Mouse (Mus musculus) T-cell, adult 2 months (primary cell): ENCODE results near the gene Cnnm3.

Experiments
- DNase-seq: peaks from one replicate; pipeline ENCODE4 v3.0.0; 2022; ENCODE audit warnings: low spot score

Cnnm3 gene

GRCm38 (mm10) chr1:36511289-36512021 is at the start of gene Cnnm3:
Cnnm3 (plus strand) TSS chr1:36511867.
- DNase-seq: peak; percentile 98

- DNase-seq: no peak
Observed at GRCm38 (mm10) chr1:36465641-36466160, 46.0 kb upstream of the Cnnm3 start.

GRCm38 (mm10) chr1:36467446-36467845 is 44.2 kb upstream of the Cnnm3 start:
- DNase-seq: no peak

GRCm38 (mm10) chr1:36469811-36470444 is 41.7 kb upstream of the Cnnm3 start:
- no peak for DNase-seq

- DNase-seq: peak; percentile 79
Observed at GRCm38 (mm10) chr1:36471181-36472105, 40.2 kb upstream of the Cnnm3 start, which contains the start of gene Cnnm4. Cnnm4 (plus strand) TSS chr1:36471620.

GRCm38 (mm10) chr1:36472106-36472440 is 39.6 kb upstream of the Cnnm3 start:
- peak; percentile 20 for DNase-seq

- DNase-seq: no peak
Observed at GRCm38 (mm10) chr1:36473211-36473780, 38.4 kb upstream of the Cnnm3 start.

- DNase-seq: no peak
Observed at GRCm38 (mm10) chr1:36474646-36475045, 37.0 kb upstream of the Cnnm3 start.

GRCm38 (mm10) chr1:36475480-36476110 is 36.1 kb upstream of the Cnnm3 start:
- no peak for DNase-seq

GRCm38 (mm10) chr1:36476426-36476825 is 35.2 kb upstream of the Cnnm3 start:
- no peak for DNase-seq

GRCm38 (mm10) chr1:36478343-36478795 is 33.3 kb upstream of the Cnnm3 start:
- no peak for DNase-seq

GRCm38 (mm10) chr1:36479903-36480899 is 31.5 kb upstream of the Cnnm3 start:
- no peak for DNase-seq

- DNase-seq: no peak
Observed at GRCm38 (mm10) chr1:36483825-36484224, 27.8 kb upstream of the Cnnm3 start.

- no peak for DNase-seq
Observed at GRCm38 (mm10) chr1:36485080-36485479, 26.6 kb upstream of the Cnnm3 start.

GRCm38 (mm10) chr1:36487111-36487510 is 24.6 kb upstream of the Cnnm3 start:
- DNase-seq: no peak

GRCm38 (mm10) chr1:36489661-36490060 is 22.0 kb upstream of the Cnnm3 start:
- DNase-seq: no peak

- no peak for DNase-seq
Observed at GRCm38 (mm10) chr1:36492416-36493139, 19.1 kb upstream of the Cnnm3 start.

- no peak for DNase-seq
Observed at GRCm38 (mm10) chr1:36493299-36493698, 18.4 kb upstream of the Cnnm3 start.

GRCm38 (mm10) chr1:36496719-36497118 is 14.9 kb upstream of the Cnnm3 start:
- DNase-seq: no peak
